Mouse (Mus musculus) ES-Bruce4 (cell line): Measurements from ENCODE around the gene Tmem174.

Source experiments
- CTCF ChIP-seq: IDR thresholded peaks from one replicate; pipeline ENCODE4 v1.8.1; 2011; ENCODE audit warnings: low read depth, low read length
- POLR2A ChIP-seq: IDR thresholded peaks from one replicate; pipeline ENCODE4 v1.8.1; 2011; ENCODE audit warnings: low read length; ENCODE audit not compliant: insufficient read depth

GRCm38 (mm10) chr13:98684144-98684900, 47.1 kb upstream of the Tmem174 start:
- TF ChIP-seq CTCF (no peak), POLR2A (no peak)
